Mouse (Mus musculus): ENCODE results near the gene Ccdc78. TPM values are rescaled to one million over a fixed set of nuclear protein-coding genes. Genes with fewer than 3 reads are reported as not detected.

The Ccdc78 gene
- polyA plus RNA-seq, 1 experiment from 2014 or later = 0.20 TPM

- H3K9ac ChIP-seq = peak overlapping the region; percentile 91
- peaks cover 62% of the 10 kb centered on the region for H3K36me3 ChIP-seq
- 86% methylated on average over 7 of the region's 7 CpGs for WGBS
- peaks cover 18% of the 10 kb centered on the region for H3K4me1 ChIP-seq
- H3K27me3 ChIP-seq = no peaks in the 10 kb centered on the region
- no peak overlapping the region for H3K4me3 ChIP-seq
- H3K4me2 ChIP-seq = no peak overlapping the region; the same call in 1 of the 2 replicates
- no peak overlapping the region for H3K27ac ChIP-seq
- no peak for ATAC-seq (ENCODE audit: insufficient number of reproducible peaks, insufficient read depth, low FRiP score, low TSS enrichment, low read depth)
- H3K9me3 ChIP-seq = no peaks in the 10 kb centered on the region
These were observed 3.3 kb upstream of the Ccdc78 start for GRCm38 (mm10) chr17:25783086-25783485.

GRCm38 (mm10) chr17:25783861-25784574 lies 2.4 kb upstream of the Ccdc78 start:
- WGBS = 75% methylated on average over 15 of the region's 15 CpGs

GRCm38 (mm10) chr17:25785281-25785745 lies 1.1 kb upstream of the Ccdc78 start, which contains the start of gene Haghl:
Gene Haghl (minus strand): TSS chr17:25785673.
- Histone ChIP-seq H3K9me3 (no peaks in the 10 kb centered on the region), H3K9ac (peak within 1 kb of the TSS; percentile 91), H3K4me1 (peaks cover 18% of the 10 kb centered on the region), H3K36me3 (peaks cover 63% of the 10 kb centered on the region), H3K4me3 (peak within 1 kb of the TSS; percentile 70), H3K27me3 (no peaks in the 10 kb centered on the region), H3K27ac (peak within 1 kb of the TSS; percentile 90), H3K4me2 (peak within 1 kb of the TSS; percentile 84)
- ATAC-seq (ENCODE audit: insufficient number of reproducible peaks, insufficient read depth, low FRiP score, low TSS enrichment, low read depth) = peak; percentile 79
- under 1% methylated on average over 23 of the region's 23 CpGs for WGBS

More at GRCm38 (mm10) chr17:25783861-25784574, 2.4 kb upstream of the Ccdc78 start:
- H3K27ac ChIP-seq = no peak overlapping the region
- H3K4me2 ChIP-seq = peak overlapping the region; percentile 84
- peaks cover 65% of the 10 kb centered on the region for H3K36me3 ChIP-seq
- H3K27me3 ChIP-seq = no peaks in the 10 kb centered on the region
- H3K9me3 ChIP-seq = no peaks in the 10 kb centered on the region
- H3K4me1 ChIP-seq = peaks cover 18% of the 10 kb centered on the region
- H3K4me3 ChIP-seq = peak overlapping the region; percentile 70
- ATAC-seq (ENCODE audit: insufficient number of reproducible peaks, insufficient read depth, low FRiP score, low TSS enrichment, low read depth) = no peak
- H3K9ac ChIP-seq = peak overlapping the region; percentile 91

GRCm38 (mm10) chr17:25786781-25787504 lies 563 bp downstream of the Ccdc78 start:
- WGBS = 93% methylated on average over 9 of the region's 9 CpGs
- H3K27me3 ChIP-seq = no peaks in the 10 kb centered on the region
- no peak overlapping the region for H3K27ac ChIP-seq
- no peak overlapping the region for H3K4me3 ChIP-seq
- no peak overlapping the region for H3K4me2 ChIP-seq
- no peak overlapping the region for H3K9ac ChIP-seq
- peaks cover 30% of the 10 kb centered on the region for H3K4me1 ChIP-seq
- H3K9me3 ChIP-seq = no peaks in the 10 kb centered on the region
- H3K36me3 ChIP-seq = peaks cover 47% of the 10 kb centered on the region
- ATAC-seq (ENCODE audit: insufficient number of reproducible peaks, insufficient read depth, low FRiP score, low TSS enrichment, low read depth) = no peak

GRCm38 (mm10) chr17:25791320-25791842 lies 5.0 kb downstream of the Ccdc78 start:
- Histone ChIP-seq H3K27ac (peak overlapping the region; percentile 94), H3K9ac (peak overlapping the region; percentile 82), H3K27me3 (no peaks in the 10 kb centered on the region), H3K4me3 (peak overlapping the region; percentile 75), H3K4me2 (peak overlapping the region; percentile 87), H3K9me3 (no peaks in the 10 kb centered on the region), H3K36me3 (peaks cover 23% of the 10 kb centered on the region), H3K4me1 (peaks cover 43% of the 10 kb centered on the region)
- 27% methylated on average over 19 of the region's 19 CpGs for WGBS
- no peak for ATAC-seq (ENCODE audit: insufficient number of reproducible peaks, insufficient read depth, low FRiP score, low TSS enrichment, low read depth)

GRCm38 (mm10) chr17:25791843-25792527 lies 5.6 kb downstream of the Ccdc78 start:
- Histone ChIP-seq H3K27ac (peak overlapping the region; percentile 94), H3K4me1 (peaks cover 45% of the 10 kb centered on the region), H3K36me3 (peaks cover 23% of the 10 kb centered on the region), H3K4me2 (peak overlapping the region; percentile 87), H3K27me3 (no peaks in the 10 kb centered on the region), H3K9ac (peak overlapping the region; percentile 82), H3K9me3 (no peaks in the 10 kb centered on the region), H3K4me3 (peak overlapping the region; percentile 75)
- under 1% methylated on average over 45 of the region's 45 CpGs for WGBS
- ATAC-seq (ENCODE audit: insufficient number of reproducible peaks, insufficient read depth, low FRiP score, low TSS enrichment, low read depth) = peak; percentile 23; the same call in 1 of the 2 replicates

- under 1% methylated on average over 14 of the region's 14 CpGs for WGBS
- Histone ChIP-seq H3K4me2 (peak within 1 kb of the TSS; percentile 87), H3K36me3 (peaks cover 20% of the 10 kb centered on the region), H3K27me3 (no peaks in the 10 kb centered on the region), H3K4me1 (peaks cover 51% of the 10 kb centered on the region), H3K9me3 (no peaks in the 10 kb centered on the region), H3K9ac (peak within 1 kb of the TSS; percentile 82), H3K4me3 (peak within 1 kb of the TSS; percentile 75), H3K27ac (peak within 1 kb of the TSS; percentile 94)
- ATAC-seq (ENCODE audit: insufficient number of reproducible peaks, insufficient read depth, low FRiP score, low TSS enrichment, low read depth) = peak; percentile 49; the same call in 1 of the 2 replicates
These were observed 6.2 kb downstream of the Ccdc78 start, which contains the start of gene Fam173a for GRCm38 (mm10) chr17:25792615-25793014. Gene Fam173a (minus strand): TSS chr17:25792901.

GRCm38 (mm10) chr17:25794197-25794596 lies 7.8 kb downstream of the Ccdc78 start:
- 58% methylated on average over 13 of the region's 13 CpGs for WGBS
- ATAC-seq (ENCODE audit: insufficient number of reproducible peaks, insufficient read depth, low FRiP score, low TSS enrichment, low read depth) = no peak
- peaks cover 7% of the 10 kb centered on the region for H3K36me3 ChIP-seq
- no peaks in the 10 kb centered on the region for H3K27me3 ChIP-seq
- H3K4me2 ChIP-seq = no peak overlapping the region
- H3K4me3 ChIP-seq = no peak overlapping the region
- H3K9me3 ChIP-seq = no peaks in the 10 kb centered on the region
- peaks cover 53% of the 10 kb centered on the region for H3K4me1 ChIP-seq
- H3K27ac ChIP-seq = no peak overlapping the region
- 0 out of 2 replicates have a peak overlapping the region, but pooled peaks have one; percentile 21 for H3K9ac ChIP-seq

GRCm38 (mm10) chr17:25794998-25795397 lies 8.6 kb downstream of the Ccdc78 start:
- Histone ChIP-seq H3K27ac (no peak overlapping the region), H3K4me1 (peaks cover 53% of the 10 kb centered on the region), H3K4me2 (peak overlapping the region; percentile 98), H3K9me3 (no peaks in the 10 kb centered on the region), H3K4me3 (peak overlapping the region; percentile 64; the same call in 1 of the 2 replicates), H3K36me3 (no peaks in the 10 kb centered on the region), H3K27me3 (no peaks in the 10 kb centered on the region), H3K9ac (0 out of 2 replicates have a peak overlapping the region, but pooled peaks have one; percentile 76)
- 71% methylated on average over 17 of the region's 17 CpGs for WGBS
- no peak for ATAC-seq (ENCODE audit: insufficient number of reproducible peaks, insufficient read depth, low FRiP score, low TSS enrichment, low read depth)

- H3K9me3 ChIP-seq = no peaks in the 10 kb centered on the region
- H3K9ac ChIP-seq = peak within 1 kb of the TSS; percentile 76
- H3K4me2 ChIP-seq = peak within 1 kb of the TSS; percentile 98
- no peaks in the 10 kb centered on the region for H3K36me3 ChIP-seq
- no peaks in the 10 kb centered on the region for H3K27me3 ChIP-seq
- peaks cover 50% of the 10 kb centered on the region for H3K4me1 ChIP-seq
- 13% methylated on average over 6 of the region's 6 CpGs for WGBS
- peak within 1 kb of the TSS; percentile 64 for H3K4me3 ChIP-seq
- 0 out of 2 replicates have a peak within 1 kb of the TSS, but pooled peaks have one; percentile 16 for H3K27ac ChIP-seq
- no peak for ATAC-seq (ENCODE audit: insufficient number of reproducible peaks, insufficient read depth, low FRiP score, low TSS enrichment, low read depth)
These were observed 9.3 kb downstream of the Ccdc78 start, which contains the start of gene AC134908.4 for GRCm38 (mm10) chr17:25795609-25796092. Gene AC134908.4 (minus strand): TSS chr17:25795659.
